Mouse (Mus musculus) forebrain, postnatal 0 days (tissue): ENCODE measurements around the gene Sys1. TPM values are rescaled to one million over a fixed set of nuclear protein-coding genes. Genes with fewer than 3 reads are reported as not detected.

Experiments
- ATAC-seq: fragments of 200-750 bp; cut with Nextera tagmentation; 2 replicates; pipeline ENCODE4 v1.8.0; 2017; ENCODE audit warnings: mild to moderate bottlenecking, moderate library complexity
- DNase-seq: peaks from one replicate; pipeline ENCODE4 v3.0.0-alpha.2; 2015
- H3K27ac ChIP-seq: fragments of 300-500 bp; sonication (generic); 2 replicates; pipeline ENCODE4 v1.5.1; 2014; ENCODE audit warnings: low read depth, mild to moderate bottlenecking, antibody characterized with exemption, low read length, moderate library complexity, mixed read lengths
- H3K27me3 ChIP-seq: fragments of 300-500 bp; sonication (generic); 2 replicates; pipeline ENCODE4 v1.6.1; 2014; ENCODE audit warnings: mild to moderate bottlenecking, low read length, mixed read lengths; ENCODE audit not compliant: insufficient read depth
- H3K36me3 ChIP-seq: fragments of 300-500 bp; sonication (generic); 2 replicates; pipeline ENCODE4 v1.6.1; 2014; ENCODE audit warnings: mild to moderate bottlenecking, moderate library complexity; ENCODE audit not compliant: insufficient read depth
- H3K4me1 ChIP-seq: fragments of 300-500 bp; sonication (generic); 2 replicates; pipeline ENCODE4 v1.6.1; 2014; ENCODE audit warnings: antibody characterized with exemption; ENCODE audit not compliant: insufficient read depth
- H3K4me2 ChIP-seq: fragments of 300-500 bp; sonication (generic); 2 replicates; pipeline ENCODE4 v1.6.1; 2014; ENCODE audit warnings: low read depth, mild to moderate bottlenecking, moderate library complexity
- H3K4me3 ChIP-seq: fragments of 300-500 bp; sonication (generic); 2 replicates; pipeline ENCODE4 v1.5.1; 2014; ENCODE audit warnings: low read depth, low read length, mixed read lengths
- H3K9ac ChIP-seq: fragments of 300-500 bp; sonication (generic); 2 replicates; pipeline ENCODE4 v1.6.1; 2014; ENCODE audit warnings: mild to moderate bottlenecking
- H3K9me3 ChIP-seq: fragments of 300-500 bp; sonication (generic); 2 replicates; pipeline ENCODE4 v1.6.1; 2016; ENCODE audit warnings: low read length
- CTCF ChIP-seq: sonication (generic); IDR thresholded peaks from 2 replicates; pipeline ENCODE4 v1.5.1; 2016; ENCODE audit warnings: antibody characterized with exemption, control low read depth, low read depth
- WGBS: fragments of 180-500 bp; shearing (Covaris S2); extraction: QIAGEN DNeasy Blood & Tissue Kit; methylation state at CpG from one replicate; pipeline ENCODE4 v1.1.7; 2014; 5-methylcytosine and 5-hydroxymethylcytosine counted together
- polyA plus RNA-seq: library from polyadenylated mRNA; unstranded; fragments of >200 nt; fragmentation: Nextera tagmentation; extraction: Ambion mirVana; gene quantifications from 2 replicates; pipeline ENCODE4 v1.2.1, GENCODE M21; 2015
- total RNA-seq: library from RNA; depleted of rRNA; stranded (reverse); fragments of >200 nt; gene quantifications from 2 replicates; pipeline ENCODE4 v1.2.3, GENCODE M21; 2014

The Sys1 gene
- total and polyA plus RNA-seq, 2 experiments from 2014 or later: 105 to 167 TPM

DNA sequence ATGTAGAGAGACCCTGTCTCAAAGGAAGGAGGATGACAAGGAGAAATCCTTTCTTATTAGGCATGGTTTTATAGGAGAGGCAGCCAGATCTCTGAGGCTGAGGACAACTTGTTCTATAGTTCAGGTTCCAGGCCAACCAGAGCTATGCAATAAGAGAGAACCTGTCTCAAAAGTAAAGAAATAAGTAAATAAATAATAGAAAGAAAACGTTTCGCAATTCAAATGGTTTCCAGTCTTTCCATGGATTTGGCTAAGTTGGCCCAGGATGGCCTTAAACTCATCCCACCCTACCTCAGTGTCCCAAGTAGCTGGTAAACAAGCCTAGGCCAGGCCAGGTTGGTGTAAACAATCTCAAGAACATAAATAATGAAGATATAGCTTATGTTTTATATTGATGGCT, 12.1 kb upstream of the Sys1 start:
- DNase-seq (no peak), ATAC-seq (no peak)
- Histone ChIP-seq H3K4me1 (no peaks in the 10 kb centered on the region; the same call in 1 of the 2 replicates), H3K9me3 (no peaks in the 10 kb centered on the region), H3K4me3 (no peak overlapping the region), H3K27ac (no peak overlapping the region), H3K4me2 (no peak overlapping the region), H3K36me3 (no peaks in the 10 kb centered on the region), H3K27me3 (peaks cover 11% of the 10 kb centered on the region), H3K9ac (no peak overlapping the region)
- WGBS: 89% methylated on average over 2 of the region's 2 CpGs
- no peak for TF ChIP-seq CTCF

DNA sequence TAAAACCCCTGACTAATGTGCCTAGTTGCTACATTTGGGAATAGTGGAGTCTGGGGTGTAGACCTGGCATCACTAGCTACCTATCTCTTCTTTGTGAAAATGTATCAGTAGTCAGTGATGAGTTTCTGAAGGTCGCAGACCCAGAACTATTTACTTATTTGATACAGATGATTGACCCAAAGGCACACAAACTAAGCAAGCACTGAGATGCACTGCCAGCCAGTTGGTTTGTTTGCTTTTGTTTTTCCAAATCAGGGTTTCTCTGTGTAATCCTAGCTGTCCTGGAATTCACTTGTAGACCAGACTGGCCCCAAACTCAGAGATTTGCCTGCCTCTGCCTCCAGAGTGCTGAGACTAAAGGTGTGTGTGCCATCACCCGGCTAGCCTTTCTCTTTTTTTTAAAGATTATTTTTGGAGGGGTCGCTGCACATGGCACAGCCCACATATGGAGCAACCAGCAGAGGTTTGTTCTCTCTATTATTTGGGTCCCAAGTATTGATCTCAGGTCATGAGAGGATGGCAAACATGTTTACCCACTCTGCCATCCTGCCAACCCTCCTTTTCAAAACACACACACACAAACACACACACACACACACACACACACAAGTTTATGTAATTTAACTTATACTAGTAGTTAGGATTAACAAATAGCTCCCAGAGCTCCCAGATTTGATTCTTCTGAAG, 11.2 kb upstream of the Sys1 start:
- no peak overlapping the region for H3K9ac ChIP-seq
- H3K36me3 ChIP-seq: no peaks in the 10 kb centered on the region

DNA sequence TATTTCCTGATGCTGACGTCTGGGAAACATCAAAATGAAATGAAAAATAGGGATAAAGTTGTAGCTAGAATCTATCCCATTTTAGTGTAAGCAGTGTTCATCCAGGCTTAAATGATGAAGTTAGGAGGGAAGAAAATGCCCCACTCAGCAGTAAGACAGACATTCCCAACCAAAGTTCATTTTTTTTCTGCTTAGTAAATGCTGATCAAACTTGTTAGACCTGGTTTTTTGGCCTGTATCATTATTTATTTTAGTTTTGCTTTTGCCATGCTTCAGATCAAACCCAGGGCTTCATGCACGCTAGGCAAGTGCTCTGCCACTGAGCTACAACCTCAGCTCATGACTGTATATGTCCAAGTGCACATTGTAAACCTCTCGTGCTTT, 10.7 kb upstream of the Sys1 start:
- no peaks in the 10 kb centered on the region; the same call in 1 of the 2 replicates for H3K4me1 ChIP-seq
- ATAC-seq: no peak
- 79% methylated on average over 3 of the region's 3 CpGs for WGBS
- no peaks in the 10 kb centered on the region for H3K9me3 ChIP-seq
- H3K27ac ChIP-seq: no peak overlapping the region
- no peak overlapping the region for H3K4me3 ChIP-seq
- no peak for DNase-seq
- no peak overlapping the region for H3K9ac ChIP-seq
- no peaks in the 10 kb centered on the region for H3K36me3 ChIP-seq
- peaks cover 11% of the 10 kb centered on the region for H3K27me3 ChIP-seq
- H3K4me2 ChIP-seq: no peak overlapping the region
- TF ChIP-seq CTCF: no peak

More for the DNA sequence above, 11.2 kb upstream of the Sys1 start:
- Histone ChIP-seq H3K4me3 (no peak overlapping the region), H3K4me2 (no peak overlapping the region), H3K27ac (no peak overlapping the region), H3K4me1 (no peaks in the 10 kb centered on the region; the same call in 1 of the 2 replicates), H3K9me3 (no peaks in the 10 kb centered on the region), H3K27me3 (peaks cover 11% of the 10 kb centered on the region)
- ATAC-seq (no peak), DNase-seq (no peak)
- 87% methylated on average over 3 of the region's 3 CpGs for WGBS
- no peak for TF ChIP-seq CTCF

DNA sequence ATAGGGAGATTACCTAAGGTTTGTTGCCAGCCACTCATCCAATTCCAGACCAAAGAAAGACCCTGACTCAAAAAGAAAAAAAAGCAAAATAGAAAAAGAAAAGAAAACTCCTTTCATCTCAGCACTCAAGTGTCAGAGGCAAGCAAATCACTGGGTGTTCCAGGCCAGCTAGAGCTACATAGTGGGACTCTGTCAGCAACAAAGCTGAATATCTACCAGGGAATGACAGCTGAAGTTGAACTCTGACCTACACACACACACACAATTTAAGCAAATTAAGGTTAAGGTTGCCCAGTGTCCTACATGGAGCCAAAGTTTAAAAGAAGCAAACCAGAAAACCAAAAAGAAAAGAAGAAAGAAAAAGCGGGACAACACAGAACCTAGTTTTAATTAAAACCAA, 8.6 kb upstream of the Sys1 start:
- 88% methylated on average over 1 of the region's 1 CpGs for WGBS

DNA sequence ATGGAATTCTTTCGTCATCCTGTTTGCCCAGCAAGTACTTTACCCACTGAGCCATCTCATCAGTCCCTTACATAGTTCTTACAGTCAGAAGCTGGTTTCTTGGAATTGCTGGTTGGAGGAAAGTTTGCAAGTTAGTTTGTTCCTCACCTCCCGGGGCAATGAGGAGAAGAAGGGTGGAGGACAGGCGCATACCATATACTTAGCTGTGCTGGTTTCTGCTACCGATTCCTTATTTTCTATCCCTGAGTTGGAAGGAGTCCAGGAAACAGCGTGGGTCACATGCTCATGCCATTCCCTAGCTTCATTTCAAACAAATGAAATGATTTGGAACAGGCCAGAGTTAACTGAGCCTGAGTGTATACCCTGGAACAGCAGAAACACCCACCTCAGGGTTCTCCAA, 7.8 kb upstream of the Sys1 start:
- no peaks in the 10 kb centered on the region for H3K9me3 ChIP-seq
- no peak for ATAC-seq

More for the DNA sequence above, 8.6 kb upstream of the Sys1 start:
- Histone ChIP-seq H3K4me1 (no peaks in the 10 kb centered on the region), H3K4me2 (no peak overlapping the region), H3K27ac (no peak overlapping the region), H3K9ac (no peak overlapping the region), H3K27me3 (no peaks in the 10 kb centered on the region), H3K36me3 (no peaks in the 10 kb centered on the region), H3K4me3 (no peak overlapping the region), H3K9me3 (no peaks in the 10 kb centered on the region)
- no peak for ATAC-seq
- no peak for DNase-seq
- TF ChIP-seq CTCF: no peak

DNA sequence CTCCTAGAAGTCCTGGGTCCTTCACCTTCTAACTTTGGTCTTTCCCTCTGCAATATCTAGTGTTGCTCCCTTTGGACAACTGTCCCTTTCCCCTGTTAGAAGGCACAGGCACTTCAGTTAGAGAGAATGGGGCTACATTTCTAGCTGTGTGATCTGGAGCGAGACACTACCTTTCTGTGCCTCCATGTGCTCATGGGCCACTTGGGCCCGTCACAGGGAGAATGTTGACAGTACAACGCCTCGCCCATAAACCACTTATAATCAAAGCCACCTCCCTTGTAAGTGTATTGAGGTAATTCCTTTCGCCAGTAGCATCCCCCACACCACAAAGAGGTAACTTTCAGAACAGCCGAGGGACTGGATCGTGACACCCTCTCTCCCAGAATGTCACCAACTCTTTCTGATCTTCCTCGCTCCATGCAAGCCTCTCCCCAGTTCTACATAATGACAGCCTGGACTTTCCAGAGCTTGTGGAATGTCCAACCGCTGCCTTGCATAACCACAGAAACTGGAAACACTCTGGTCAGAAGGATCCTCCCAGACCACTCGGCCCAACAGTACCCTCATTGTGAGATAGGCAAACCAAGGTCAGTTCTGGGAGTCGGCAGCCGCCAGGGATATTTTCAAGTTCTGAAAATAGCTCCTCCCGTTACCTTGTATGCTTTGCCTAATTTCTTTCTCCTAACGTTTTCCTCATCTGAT, 7.3 kb upstream of the Sys1 start:
- Histone ChIP-seq H3K36me3 (no peaks in the 10 kb centered on the region), H3K9me3 (no peaks in the 10 kb centered on the region), H3K27me3 (no peaks in the 10 kb centered on the region), H3K4me2 (no peak overlapping the region), H3K27ac (no peak overlapping the region), H3K4me3 (no peak overlapping the region), H3K4me1 (no peaks in the 10 kb centered on the region), H3K9ac (no peak overlapping the region)
- no peak for ATAC-seq
- DNase-seq: no peak
- no peak for TF ChIP-seq CTCF
- 93% methylated on average over 14 of the region's 14 CpGs for WGBS

More for the DNA sequence above, 7.8 kb upstream of the Sys1 start:
- Histone ChIP-seq H3K9ac (no peak overlapping the region), H3K4me3 (no peak overlapping the region), H3K36me3 (no peaks in the 10 kb centered on the region), H3K27me3 (no peaks in the 10 kb centered on the region), H3K4me2 (no peak overlapping the region), H3K4me1 (no peaks in the 10 kb centered on the region), H3K27ac (no peak overlapping the region)
- TF ChIP-seq CTCF: no peak
- 81% methylated on average over 5 of the region's 5 CpGs for WGBS
- no peak for DNase-seq

DNA sequence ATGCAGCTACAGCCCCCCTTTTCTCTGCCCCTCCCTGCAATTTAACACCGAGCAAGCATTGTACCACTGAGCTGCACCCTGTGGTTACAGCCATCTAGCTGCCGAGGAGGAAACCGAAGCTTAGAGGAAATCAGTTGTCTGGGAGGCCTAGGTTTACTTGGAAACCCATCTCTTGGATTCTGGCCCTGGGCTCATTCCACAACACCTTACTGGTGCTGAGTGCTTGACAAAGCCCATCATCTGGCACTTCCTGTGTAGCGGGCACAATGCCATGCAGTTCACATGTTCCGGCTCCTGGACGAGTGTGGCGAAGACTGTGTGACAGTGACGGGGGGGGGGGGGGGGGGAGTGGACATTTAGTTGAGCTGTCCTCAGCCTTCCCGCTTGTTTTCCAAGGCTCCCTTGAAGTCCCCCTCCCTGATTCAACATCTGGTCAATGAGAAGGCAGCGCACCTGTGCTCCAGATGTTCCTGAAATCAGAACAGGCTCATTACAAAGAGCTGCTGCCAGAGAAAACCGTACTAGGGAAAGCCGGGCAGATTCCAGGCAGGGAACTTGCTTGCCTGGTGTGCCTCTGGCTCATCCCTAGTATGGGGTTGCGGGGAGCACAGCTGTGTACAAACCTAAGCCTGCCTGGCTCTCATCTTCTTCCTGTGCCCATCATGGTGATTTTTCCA, 4.6 kb upstream of the Sys1 start:
- no peaks in the 10 kb centered on the region for H3K36me3 ChIP-seq
- no peaks in the 10 kb centered on the region for H3K9me3 ChIP-seq
- TF ChIP-seq CTCF: no peak
- 40% methylated on average over 13 of the region's 13 CpGs for WGBS
- H3K4me2 ChIP-seq: no peak overlapping the region
- H3K27ac ChIP-seq: no peak overlapping the region
- DNase-seq (no peak), ATAC-seq (no peak)
- no peaks in the 10 kb centered on the region for H3K27me3 ChIP-seq
- no peak overlapping the region for H3K9ac ChIP-seq
- no peak overlapping the region for H3K4me3 ChIP-seq
- H3K4me1 ChIP-seq: no peaks in the 10 kb centered on the region
